Mouse (Mus musculus) lung, adult 18-20 months (tissue): ENCODE data around the gene Kalrn.
A peak's percentile ranks its signal among the peaks of the same experiment; 100 is the strongest.

ENCODE experiments used
- DNase-seq, 2 experiments: peaks; one replicate each; pipeline ENCODE4 v3.0.0; 2022; ENCODE audit warnings: mixed read lengths in 2 of 2

Gene Kalrn

GRCm38 (mm10) chr16:34417966-34418365 is 155.4 kb downstream of the Kalrn start:
- DNase-seq: no peak

GRCm38 (mm10) chr16:34417383-34417782 is 155.9 kb downstream of the Kalrn start:
- no peak for DNase-seq

- DNase-seq: peak; percentile 25 to 38
These were observed 158.8 kb downstream of the Kalrn start for GRCm38 (mm10) chr16:34414581-34414980.

- peak; percentile 45 to 49 for DNase-seq
These were observed 159.4 kb downstream of the Kalrn start for GRCm38 (mm10) chr16:34413868-34414333.

- no peak for DNase-seq
These were observed 166.3 kb downstream of the Kalrn start for GRCm38 (mm10) chr16:34407036-34407435.

GRCm38 (mm10) chr16:34405094-34405493 is 168.2 kb downstream of the Kalrn start:
- no peak for DNase-seq

GRCm38 (mm10) chr16:34401216-34401615 is 172.1 kb downstream of the Kalrn start:
- no peak for DNase-seq

- peak; percentile 14 to 41 for DNase-seq
These were observed 173.1 kb downstream of the Kalrn start for GRCm38 (mm10) chr16:34400102-34400728.

- DNase-seq: peak; percentile 85 to 90
These were observed 178.0 kb downstream of the Kalrn start for GRCm38 (mm10) chr16:34395221-34395811.

- DNase-seq: peak in 1 of 2 experiments; percentile 23
These were observed 183.6 kb downstream of the Kalrn start for GRCm38 (mm10) chr16:34389520-34390271.

- no peak for DNase-seq
These were observed 184.5 kb downstream of the Kalrn start for GRCm38 (mm10) chr16:34388871-34389270.

- DNase-seq: no peak
These were observed 188.3 kb downstream of the Kalrn start for GRCm38 (mm10) chr16:34385065-34385464.

GRCm38 (mm10) chr16:34382992-34383391 is 190.3 kb downstream of the Kalrn start:
- DNase-seq: no peak

GRCm38 (mm10) chr16:34376166-34376857 is 197.0 kb downstream of the Kalrn start:
- no peak for DNase-seq

- DNase-seq: no peak
These were observed 199.8 kb downstream of the Kalrn start for GRCm38 (mm10) chr16:34373519-34373918.

- DNase-seq: peak; percentile 70 to 84
These were observed 201.1 kb downstream of the Kalrn start for GRCm38 (mm10) chr16:34372103-34372741.

- no peak for DNase-seq
These were observed 214.1 kb downstream of the Kalrn start for GRCm38 (mm10) chr16:34359206-34359605.

- DNase-seq: peak; percentile 29 to 62
These were observed 217.8 kb downstream of the Kalrn start for GRCm38 (mm10) chr16:34355547-34355946.

GRCm38 (mm10) chr16:34354042-34354441 is 219.3 kb downstream of the Kalrn start:
- DNase-seq: peak in 1 of 2 experiments; percentile 45

- peak; percentile 89 to 94 for DNase-seq
These were observed 220.6 kb downstream of the Kalrn start for GRCm38 (mm10) chr16:34352747-34353146.

- peak in 1 of 2 experiments; percentile 44 for DNase-seq
These were observed 221.7 kb downstream of the Kalrn start for GRCm38 (mm10) chr16:34351575-34352150.

GRCm38 (mm10) chr16:34347574-34347973 is 225.8 kb downstream of the Kalrn start:
- DNase-seq: peak; percentile 76 to 87
